Mouse (Mus musculus) ES-E14 (cell line): ENCODE measurements at regions not wholly inside any gene's neighbourhood (a gene's known extent, or its start where the extent isn't known, plus 50 kb on each side); places are given as distances from the start of the nearest gene placed in this dataset.

Source experiments
- DNase-seq: peaks from one replicate; pipeline ENCODE4 v3.0.0-alpha.2; 2013; ENCODE audit warnings: low read depth, low spot score
- H3K27ac ChIP-seq: 2 replicates; pipeline ENCODE4 v1.5.1; 2012; ENCODE audit warnings: low read depth, mild to moderate bottlenecking, low read length, moderate library complexity, mixed read lengths; ENCODE audit not compliant: poor library complexity, insufficient read depth, severe bottlenecking
- H3K36me3 ChIP-seq: 2 replicates; pipeline ENCODE4 v1.6.1; 2012; ENCODE audit warnings: mild to moderate bottlenecking, low read length, moderate library complexity, mixed read lengths; ENCODE audit not compliant: control insufficient read depth, poor library complexity, insufficient read depth, severe bottlenecking
- H3K4me1 ChIP-seq, 2 experiments: fragments of 150-350 bp in 1 of 2; sonication (generic) in 1 of 2; 2 replicates each; pipeline ENCODE4 v1.6.1; 2012; ENCODE audit warnings: low read length in 2 of 2, mild to moderate bottlenecking in 1 of 2, mixed read lengths in 1 of 2; ENCODE audit not compliant: control insufficient read depth in 2 of 2, insufficient read depth in 2 of 2, poor library complexity in 1 of 2
- H3K4me3 ChIP-seq, 2 experiments: fragments of 150-350 bp in 1 of 2; sonication (generic) in 1 of 2; 2 replicates each; pipeline ENCODE4 v1.5.1; 2012; ENCODE audit warnings: low read length in 2 of 2, low read depth in 1 of 2, mild to moderate bottlenecking in 1 of 2, mixed read lengths in 1 of 2; ENCODE audit not compliant: insufficient read depth in 1 of 2, poor library complexity in 1 of 2, severe bottlenecking in 1 of 2
- H3K9ac ChIP-seq: 2 replicates; pipeline ENCODE4 v1.6.1; 2012; ENCODE audit warnings: low read depth, mild to moderate bottlenecking, low read length, mixed read lengths; ENCODE audit not compliant: poor library complexity, insufficient read depth, severe bottlenecking
- H3K9me3 ChIP-seq: fragments of 150-350 bp; sonication (generic); 2 replicates; pipeline ENCODE4 v1.6.1; 2012; ENCODE audit warnings: low read depth, mild to moderate bottlenecking, low read length; ENCODE audit not compliant: control insufficient read depth, insufficient read depth
- CHD2 ChIP-seq: IDR thresholded peaks from 2 replicates; pipeline ENCODE4 v1.6.1; 2014; ENCODE audit warnings: mild to moderate bottlenecking, low read depth, low read length, inconsistent platforms
- HCFC1 ChIP-seq: IDR thresholded peaks from 2 replicates; pipeline ENCODE4 v1.6.1; 2012; ENCODE audit warnings: low read length, inconsistent platforms, borderline replicate concordance; ENCODE audit not compliant: insufficient read depth
- MAFK ChIP-seq: IDR thresholded peaks from 2 replicates; pipeline ENCODE4 v1.6.1; 2014; ENCODE audit warnings: mild to moderate bottlenecking, low read depth, low read length, inconsistent platforms; ENCODE audit not compliant: insufficient read depth
- ZC3H11A ChIP-seq: IDR thresholded peaks from 2 replicates; pipeline ENCODE4 v1.6.1; 2012; ENCODE audit warnings: low read depth, mild to moderate bottlenecking, inconsistent platforms, low read length, borderline replicate concordance
- ZNF384 ChIP-seq: IDR thresholded peaks from 2 replicates; pipeline ENCODE4 v1.6.1; 2012; ENCODE audit warnings: low read depth, low read length, inconsistent platforms
- in situ Hi-C, 2 experiments: fragments of 600-800 bp; cut with MboI; formaldehyde crosslinking; loops; one replicate each; pipeline ENCODE4 v1.15.1; 2025; ENCODE audit warnings: low sequenced_read_pairs in 2 of 2, inconsistent platforms in 1 of 2; ENCODE audit not compliant: unreplicated experiment in 2 of 2

DNA sequence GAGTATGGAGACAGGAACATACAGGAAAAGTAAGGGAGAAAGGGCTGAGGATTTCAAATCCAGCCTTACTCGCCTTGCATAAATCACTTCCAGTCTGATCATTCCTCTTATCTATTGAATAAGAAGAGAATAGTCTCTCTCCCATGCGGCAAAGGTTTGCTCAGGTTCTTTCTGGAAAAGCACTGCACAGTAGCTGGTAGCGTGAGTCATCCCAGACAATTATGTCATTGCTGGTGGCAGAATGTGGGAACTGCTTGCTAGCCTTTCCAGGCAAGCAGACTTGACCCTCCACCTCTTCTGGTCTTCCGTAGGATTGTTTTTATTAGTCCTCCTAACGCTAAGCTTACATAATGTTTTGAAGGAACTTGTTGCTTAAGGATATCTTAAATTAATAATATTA lies 134.1 kb downstream of the Btg1 start:
- Histone ChIP-seq H3K4me1 (peaks cover 0 to 7% of the 10 kb centered on the region in 2 experiments; a peak in 2 of 4 replicates), H3K4me3 (no peak overlapping the region), H3K9me3 (no peaks in the 10 kb centered on the region), H3K27ac (no peak overlapping the region), H3K9ac (no peak overlapping the region), H3K36me3 (no peaks in the 10 kb centered on the region)
- in situ Hi-C loops, result no loop called here
- TF ChIP-seq ZC3H11A (no peak), MAFK (no peak), CHD2 (no peak), HCFC1 (no peak), ZNF384 (no peak)
- no peak for DNase-seq

GRCm38 (mm10) chr10:96751580-96752264 lies 134.9 kb downstream of the Btg1 start:
- TF ChIP-seq ZNF384, result no peak
- no peak for TF ChIP-seq CHD2
- TF ChIP-seq HCFC1, result no peak
- TF ChIP-seq ZC3H11A, result no peak
- TF ChIP-seq MAFK, result no peak
- H3K4me1 ChIP-seq, result peaks cover 0 to 7% of the 10 kb centered on the region in 2 experiments; a peak in 2 of 4 replicates
- H3K4me3 ChIP-seq, result no peak overlapping the region
- peak; percentile 88 for DNase-seq
- no peaks in the 10 kb centered on the region for H3K9me3 ChIP-seq
- H3K9ac ChIP-seq, result no peak overlapping the region
- H3K27ac ChIP-seq, result no peak overlapping the region; the same call in 1 of the 2 replicates
- in situ Hi-C loops, result no loop called here
- H3K36me3 ChIP-seq, result no peaks in the 10 kb centered on the region

GRCm38 (mm10) chr10:96752531-96752930 lies 135.7 kb downstream of the Btg1 start:
- Histone ChIP-seq H3K4me1 (peaks cover 0 to 7% of the 10 kb centered on the region in 2 experiments; a peak in 2 of 4 replicates), H3K9me3 (no peaks in the 10 kb centered on the region), H3K9ac (no peak overlapping the region), H3K4me3 (no peak overlapping the region), H3K36me3 (no peaks in the 10 kb centered on the region), H3K27ac (no peak overlapping the region)
- no peak for TF ChIP-seq HCFC1
- no peak for TF ChIP-seq ZNF384
- TF ChIP-seq MAFK, result no peak
- no peak for TF ChIP-seq CHD2
- no peak for TF ChIP-seq ZC3H11A
- DNase-seq, result no peak
- in situ Hi-C loops, result no loop called here

DNA sequence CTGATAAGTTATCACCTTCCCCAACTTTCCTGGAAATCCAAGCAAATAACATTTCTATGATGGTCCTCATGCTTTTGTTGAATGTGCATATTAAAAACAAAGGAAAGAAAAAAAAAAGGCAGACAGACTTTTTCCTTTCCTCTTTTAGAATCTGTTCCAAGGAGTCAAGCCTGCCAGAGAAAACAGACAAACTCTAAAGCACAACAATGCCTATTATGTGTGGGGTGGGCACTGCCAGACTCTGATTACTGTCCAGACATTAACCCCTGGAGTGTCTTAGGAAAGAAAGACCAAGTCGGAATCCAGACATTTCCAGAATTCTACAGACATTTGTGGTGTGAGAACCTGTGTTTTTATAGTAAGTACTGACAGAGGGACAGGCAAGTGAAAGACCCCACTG lies 136.7 kb downstream of the Btg1 start:
- no peak for TF ChIP-seq CHD2
- TF ChIP-seq ZC3H11A, result no peak
- TF ChIP-seq MAFK, result no peak
- TF ChIP-seq HCFC1, result no peak
- TF ChIP-seq ZNF384, result no peak
- no peak for DNase-seq
- Histone ChIP-seq H3K4me1 (peaks cover 0 to 7% of the 10 kb centered on the region in 2 experiments; a peak in 2 of 4 replicates), H3K4me3 (no peak overlapping the region), H3K9ac (no peak overlapping the region), H3K9me3 (no peaks in the 10 kb centered on the region), H3K36me3 (no peaks in the 10 kb centered on the region), H3K27ac (no peak overlapping the region)
- in situ Hi-C loops, result no loop called here

DNA sequence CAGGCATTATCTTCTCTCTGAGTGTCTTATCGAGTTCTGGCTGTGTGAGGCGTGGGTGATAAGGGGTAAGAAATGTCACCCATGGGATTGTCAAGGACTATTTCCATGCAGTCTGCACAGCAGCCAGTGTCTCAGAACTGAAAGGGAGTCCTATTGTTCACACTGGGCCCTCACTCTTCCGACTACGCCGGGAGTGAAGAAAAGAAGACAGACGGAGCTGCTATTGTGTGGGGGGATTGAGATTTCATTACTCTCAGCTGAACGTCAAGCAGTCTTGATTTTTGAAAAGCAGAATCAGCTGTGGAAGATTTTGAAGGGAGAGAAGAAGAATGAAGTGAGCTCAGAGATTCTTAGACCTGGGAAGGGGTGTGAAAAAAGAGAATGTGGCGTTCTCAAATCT lies 138.9 kb downstream of the Btg1 start:
- peaks cover 0 to 7% of the 10 kb centered on the region in 2 experiments; a peak in 2 of 4 replicates for H3K4me1 ChIP-seq
- no peak overlapping the region for H3K27ac ChIP-seq
- H3K9me3 ChIP-seq, result no peaks in the 10 kb centered on the region
- H3K36me3 ChIP-seq, result no peaks in the 10 kb centered on the region
- no peak overlapping the region for H3K4me3 ChIP-seq
- TF ChIP-seq ZC3H11A (no peak), MAFK (no peak), ZNF384 (no peak), CHD2 (no peak), HCFC1 (no peak)
- in situ Hi-C loops, result no loop called here
- no peak for DNase-seq
- H3K9ac ChIP-seq, result no peak overlapping the region
